Mouse (Mus musculus): ENCODE results near the gene Mast2.

DNA sequence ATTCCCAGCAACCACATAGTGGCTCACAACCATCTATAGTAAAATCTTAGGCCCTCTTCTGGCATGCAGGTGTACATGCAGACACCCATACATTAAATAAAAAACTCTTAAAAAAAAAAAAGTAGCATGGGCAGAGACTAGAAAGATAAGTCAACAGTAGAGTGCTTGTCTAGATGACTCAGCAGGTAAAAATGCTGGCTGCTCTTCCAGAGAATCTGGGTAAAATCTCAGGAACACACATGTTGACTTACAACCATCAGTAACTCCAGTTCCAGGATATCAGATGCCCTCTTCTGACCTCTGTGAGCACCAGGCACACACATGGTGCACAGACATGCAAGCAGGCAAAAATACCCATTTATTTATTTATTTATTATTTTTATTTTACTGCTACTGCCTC lies 25.4 kb downstream of the Mast2 start:
- TF ChIP-seq CTCF (IDR thresholded peaks at IDR 0.05; ENCODE audit: extremely low read depth, insufficient read length, insufficient replicate concordance, low read depth, low read length) (no peak), POLR2A (IDR thresholded peaks at IDR 0.05; ENCODE audit: low read depth, low read length) (no peak)

Data from small intestine, adult 2 months (tissue).